9 mouse cellular contexts compared by ENCODE assay signal in genomic region chr11:70625473-70625872, GRCm38 (mm10). TPM values are rescaled to one million over a fixed set of nuclear protein-coding genes. Genes with fewer than 3 reads are reported as not detected.
DNase-seq lines count a peak whose midpoint lies in the region; ATAC-seq and TF ChIP-seq lines count a peak whose summit lies in the region.
"Had no signal": no experiment of that assay in that cellular context is flagged by ENCODE, and none has a peak within 500 bp of the region (broad histone marks: within the 10 kb centered on the region; RNA-seq: fewer than 3 reads in every experiment).

No protein-coding gene starts in this region.

- no peaks in the 10 kb centered on the region for H3K27me3 ChIP-seq in kidney, adult 2 months (replicated peaks; ENCODE audit: control insufficient read depth, insufficient read depth, low read length)
- no peaks in the 10 kb centered on the region for H3K27me3 ChIP-seq in kidney, embryonic 16.5 days (ENCODE audit: insufficient read depth, low read length)
- no peaks in the 10 kb centered on the region for H3K27me3 ChIP-seq in E14TG2a.4 (ENCODE audit: insufficient read depth, low read length)
- H3K27me3 ChIP-seq: megakaryocyte, embryonic 14.5 days had no signal

- ATAC-seq in kidney, embryonic 16.5 days (ENCODE audit: low FRiP score, low TSS enrichment) = no peak

- peak; percentile 45 for DNase-seq in kidney, adult 2 months
- DNase-seq in ZHBTc4 (ENCODE audit: low read depth, low spot score) = peak; percentile 77
- DNase-seq in kidney, postnatal 10 days = peak; percentile 79
- DNase-seq in retina, postnatal 1 day = peak; percentile 74
- no peak for DNase-seq in layer of hippocampus, postnatal 36 days

- H3K4me2 ChIP-seq in kidney, embryonic 16.5 days (replicated peaks; ENCODE audit: low read depth, low read length) = no peak overlapping the region

- no peaks in the 10 kb centered on the region for H3K36me3 ChIP-seq in kidney, adult 2 months (ENCODE audit: control insufficient read depth, insufficient read depth, low read length)
- H3K36me3 ChIP-seq in kidney, embryonic 16.5 days (ENCODE audit: insufficient read depth, low read length) = no peaks in the 10 kb centered on the region
- no peaks in the 10 kb centered on the region for H3K36me3 ChIP-seq in E14TG2a.4 (ENCODE audit: insufficient read depth, low read length)

- peaks cover 6% of the 10 kb centered on the region; the same call in 1 of the 2 replicates for H3K4me1 ChIP-seq in kidney, adult 2 months (ENCODE audit: control insufficient read depth, insufficient read depth, low read length)
- peaks cover 7% of the 10 kb centered on the region; the same call in 1 of the 2 replicates for H3K4me1 ChIP-seq in kidney, embryonic 16.5 days (ENCODE audit: insufficient read depth, low read length)
- peaks cover 42% of the 10 kb centered on the region for H3K4me1 ChIP-seq in E14TG2a.4 (replicated peaks; ENCODE audit: low read depth, low read length)

- no peaks in the 10 kb centered on the region for H3K9me3 ChIP-seq in kidney, embryonic 16.5 days (ENCODE audit: low read length)
- H3K9me3 ChIP-seq in E14TG2a.4 (ENCODE audit: low read length) = no peaks in the 10 kb centered on the region
- H3K9me3 ChIP-seq: megakaryocyte, embryonic 14.5 days had no signal

- no peak for TF ChIP-seq POLR2A in kidney, adult 2 months (IDR thresholded peaks at IDR 0.05; ENCODE audit: low read depth, low read length)

- H3K4me3 ChIP-seq in kidney, adult 2 months (ENCODE audit: insufficient read depth, low read depth, low read length) = no peak overlapping the region
- H3K4me3 ChIP-seq in kidney, embryonic 16.5 days (ENCODE audit: low read length) = no peak overlapping the region
- H3K4me3 ChIP-seq in E14TG2a.4 (replicated peaks; ENCODE audit: low read length) = no peak overlapping the region
- H3K4me3 ChIP-seq: megakaryocyte, embryonic 14.5 days had no signal

- no peak overlapping the region for H3K9ac ChIP-seq in kidney, embryonic 16.5 days (replicated peaks; ENCODE audit: low read length)

- H3K27ac ChIP-seq in kidney, adult 2 months (ENCODE audit: insufficient read depth, low read depth, low read length) = no peak overlapping the region
- H3K27ac ChIP-seq in kidney, embryonic 16.5 days (ENCODE audit: low read length) = no peak overlapping the region

- TF ChIP-seq CTCF in kidney, adult 2 months (conservative IDR thresholded peaks at IDR 0.05; ENCODE audit: insufficient read depth, insufficient read length, low read depth, low read length) = peak; percentile 69
- peak; percentile 92 for TF ChIP-seq CTCF in E14TG2a.4 (conservative IDR thresholded peaks at IDR 0.05; ENCODE audit: low read length)

- WGBS in kidney, adult 2 months = 50% methylated on average over 4 of the region's 4 CpGs
- WGBS in kidney, embryonic 16.5 days = 49% methylated on average over 4 of the region's 4 CpGs

RNA-seq across cellular contexts. Expression of gene Chrne, which starts 6.5 kb away (rescaled TPM):
- 0.86 and 1.0 TPM in 2 replicates for polyA plus RNA-seq in kidney, adult 2 months (2012; rRNA removed)
- polyA plus RNA-seq in kidney, embryonic 16.5 days (2015; fragmentation: Nextera tagmentation; extraction: Ambion mirVana) = 0.19 TPM in 1 of 2 replicates, not detected in the other
- not detected for total RNA-seq in layer of hippocampus, postnatal 36 days (2021)

RNA-seq across cellular contexts. Expression of gene 4930544D05Rik, which starts 9.8 kb away (rescaled TPM):
- polyA plus RNA-seq in kidney, adult 2 months (2012; rRNA removed) = 0.29 TPM in 1 of 2 replicates, not detected in the other
- not detected in 2 replicates for polyA plus RNA-seq in kidney, embryonic 16.5 days (2015; fragmentation: Nextera tagmentation; extraction: Ambion mirVana)
- total RNA-seq in layer of hippocampus, postnatal 36 days (2021) = 1 to 10 TPM; 1.2 to 1.7 TPM
- total RNA-seq: gastrocnemius, adult 8-10 months had no signal

RNA-seq across cellular contexts. Expression of gene Gp1ba, which starts 13.4 kb away (rescaled TPM):
- polyA plus RNA-seq in kidney, adult 2 months (2012; rRNA removed) = 0.03 TPM in 1 of 2 replicates, not detected in the other
- polyA plus RNA-seq in kidney, embryonic 16.5 days (2015; fragmentation: Nextera tagmentation; extraction: Ambion mirVana) = 0.11 and 0.21 TPM in 2 replicates
- not detected for total RNA-seq in layer of hippocampus, postnatal 36 days (2021)
- total RNA-seq: gastrocnemius, adult 8-10 months had no signal

RNA-seq across cellular contexts. Expression of gene Rnf167, which starts 21.6 kb away (rescaled TPM):
- polyA plus RNA-seq in kidney, adult 2 months (2012; rRNA removed) = 118 and 123 TPM in 2 replicates
- polyA plus RNA-seq in kidney, embryonic 16.5 days (2015; fragmentation: Nextera tagmentation; extraction: Ambion mirVana) = 130 and 137 TPM in 2 replicates
- total RNA-seq in layer of hippocampus, postnatal 36 days (2021) = 10 to 100 TPM; 85.6 to 88.0 TPM

RNA-seq across cellular contexts. Expression of gene Slc25a11, which starts 21.8 kb away (rescaled TPM):
- 281 and 284 TPM in 2 replicates for polyA plus RNA-seq in kidney, adult 2 months (2012; rRNA removed)
- 229 and 235 TPM in 2 replicates for polyA plus RNA-seq in kidney, embryonic 16.5 days (2015; fragmentation: Nextera tagmentation; extraction: Ambion mirVana)
- 100 to 1,000 TPM; 115 to 119 TPM for total RNA-seq in layer of hippocampus, postnatal 36 days (2021)

Comparison
In these comparisons a context has a peak if more than half of its experiments do, and no peak if none do; other contexts are left out.
1. DNase-seq: peak in kidney, adult 2 months (single experiment), ZHBTc4 (single experiment), kidney, postnatal 10 days (single experiment) and retina, postnatal 1 day (single experiment); none in layer of hippocampus, postnatal 36 days (0 of 2).